In genomic region chr11:108605301-108605700, GRCm38 (mm10) we compare ENCODE assay signal across 10 mouse cellular contexts.
DNase-seq lines count a peak whose midpoint lies in the region; ATAC-seq and TF ChIP-seq lines count a peak whose summit lies in the region.
"Had no signal": no experiment of that assay in that cellular context is flagged by ENCODE, and none has a peak within 500 bp of the region (broad histone marks: within the 10 kb centered on the region; RNA-seq: fewer than 3 reads in every experiment).

No protein-coding gene starts in this region.

- no peaks in the 10 kb centered on the region for H3K9me3 ChIP-seq in hindbrain, embryonic 13.5 days
- H3K9me3 ChIP-seq in neural tube, embryonic 11.5 days (ENCODE audit: control insufficient read depth, low read length) = no peaks in the 10 kb centered on the region
- no peaks in the 10 kb centered on the region for H3K9me3 ChIP-seq in kidney, embryonic 15.5 days (replicated peaks)

- H3K4me2 ChIP-seq in hindbrain, embryonic 13.5 days = peak overlapping the region; percentile 37
- no peak overlapping the region for H3K4me2 ChIP-seq in neural tube, embryonic 11.5 days (ENCODE audit: low read depth)
- no peak overlapping the region for H3K4me2 ChIP-seq in kidney, embryonic 15.5 days

- peaks cover 5% of the 10 kb centered on the region for H3K4me1 ChIP-seq in hindbrain, embryonic 13.5 days (replicated peaks)
- H3K4me1 ChIP-seq in neural tube, embryonic 11.5 days (ENCODE audit: control insufficient read depth, insufficient read depth, low read length) = no peaks in the 10 kb centered on the region
- H3K4me1 ChIP-seq in kidney, embryonic 15.5 days = no peaks in the 10 kb centered on the region

- no peaks in the 10 kb centered on the region for H3K27me3 ChIP-seq in hindbrain, embryonic 13.5 days
- no peaks in the 10 kb centered on the region for H3K27me3 ChIP-seq in neural tube, embryonic 11.5 days (ENCODE audit: control insufficient read depth, insufficient read depth, low read length)
- no peaks in the 10 kb centered on the region for H3K27me3 ChIP-seq in kidney, embryonic 15.5 days

- intact Hi-C loops in left cerebral cortex, adult 2 months (cut with DNase I) = loop anchor here (10.0 kb wide), 1 partner anchor 140 kb away; no protein-coding TSS in a partner anchor

- no peak overlapping the region for H3K4me3 ChIP-seq in left cerebral cortex, adult 2 months
- H3K4me3 ChIP-seq in hindbrain, embryonic 13.5 days = no peak overlapping the region
- H3K4me3 ChIP-seq in neural tube, embryonic 11.5 days (ENCODE audit: low read depth, low read length) = no peak overlapping the region
- no peak overlapping the region for H3K4me3 ChIP-seq in kidney, embryonic 15.5 days (replicated peaks)

- H3K36me3 ChIP-seq in hindbrain, embryonic 13.5 days = no peaks in the 10 kb centered on the region
- H3K36me3 ChIP-seq in neural tube, embryonic 11.5 days (ENCODE audit: control insufficient read depth, insufficient read depth, low read length) = no peaks in the 10 kb centered on the region
- H3K36me3 ChIP-seq in kidney, embryonic 15.5 days = no peaks in the 10 kb centered on the region

- no peak overlapping the region; the same call in 1 of the 2 replicates for H3K9ac ChIP-seq in hindbrain, embryonic 13.5 days
- H3K9ac ChIP-seq in neural tube, embryonic 11.5 days (ENCODE audit: low read length) = no peak overlapping the region
- no peak overlapping the region for H3K9ac ChIP-seq in kidney, embryonic 15.5 days

- DNase-seq in left cerebral cortex, adult 2 months (ENCODE audit: extremely low spot score in 1 of 2, low spot score in 2 of 2) = peak in 1 of 2 experiments; percentile 10
- DNase-seq in left cerebral cortex, adult 11 months (ENCODE audit: low spot score) = no peak
- DNase-seq in cerebellum, postnatal 25 days = peak; percentile 18 to 34
- DNase-seq in neural tube, embryonic 11.5 days (ENCODE audit: low spot score) = peak; percentile 42
- DNase-seq in thymus, adult 18-20 months = no peak
- DNase-seq in lung, postnatal 4 days = no peak
- DNase-seq: gastrocnemius, postnatal 36 days; heart, postnatal 4 days had no signal

- TF ChIP-seq CTCF in left cerebral cortex, adult 2 months (IDR thresholded peaks at IDR 0.05) = no peak

- H3K27ac ChIP-seq in left cerebral cortex, adult 2 months = peak overlapping the region; percentile 54
- H3K27ac ChIP-seq in hindbrain, embryonic 13.5 days = peak overlapping the region; percentile 87
- no peak overlapping the region for H3K27ac ChIP-seq in neural tube, embryonic 11.5 days (ENCODE audit: low read depth, low read length)
- H3K27ac ChIP-seq in kidney, embryonic 15.5 days = no peak overlapping the region

- peak; percentile 63; the same call in 1 of the 2 replicates for ATAC-seq in hindbrain, embryonic 13.5 days (ENCODE audit: low FRiP score)
- ATAC-seq in neural tube, embryonic 11.5 days (ENCODE audit: insufficient read depth, low FRiP score, low TSS enrichment) = no peak
- no peak for ATAC-seq in kidney, embryonic 15.5 days (replicated peaks; ENCODE audit: low FRiP score)

- 31% methylated on average over 3 of the region's 3 CpGs for WGBS in hindbrain, embryonic 13.5 days
- WGBS in neural tube, embryonic 11.5 days = 31% methylated on average over 3 of the region's 3 CpGs
- 79% methylated on average over 3 of the region's 3 CpGs for WGBS in kidney, embryonic 15.5 days

Comparison
In these comparisons a context has a peak if more than half of its experiments do, and no peak if none do; other contexts are left out.
1. DNase-seq: peak in cerebellum, postnatal 25 days (2 of 2) and neural tube, embryonic 11.5 days (single experiment); none in left cerebral cortex, adult 11 months (single experiment), thymus, adult 18-20 months (0 of 2) and lung, postnatal 4 days (0 of 2).
2. H3K27ac ChIP-seq: peak in left cerebral cortex, adult 2 months (single experiment) and hindbrain, embryonic 13.5 days (single experiment); none in neural tube, embryonic 11.5 days (single experiment) and kidney, embryonic 15.5 days (single experiment).